Mouse (Mus musculus): ENCODE data around the gene Aamp.

DNA sequence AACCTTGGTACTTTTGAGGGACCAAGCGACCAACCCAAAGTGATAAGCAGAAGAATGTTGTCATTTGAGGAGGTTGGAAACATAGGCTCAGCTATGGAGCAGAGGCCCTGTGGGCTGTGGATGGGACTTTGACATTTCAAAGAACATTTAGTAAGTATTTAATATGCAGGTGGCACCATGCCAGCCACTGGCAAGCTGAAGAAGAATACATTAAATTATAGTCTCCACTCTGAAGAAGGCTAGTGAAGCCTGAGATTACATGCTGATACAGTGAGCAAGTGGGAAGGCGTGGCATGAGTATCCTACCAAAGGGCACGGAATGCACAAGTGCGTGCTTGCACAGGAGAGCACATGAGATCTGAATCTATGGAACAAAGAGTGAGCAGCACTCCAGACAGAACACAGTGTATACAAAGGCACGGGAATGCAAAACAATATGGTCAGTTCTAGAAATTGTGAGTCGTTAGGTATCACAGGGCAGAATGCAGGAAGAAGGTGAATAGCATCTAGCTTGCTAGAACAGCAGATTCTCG lies 45.4 kb upstream of the Aamp start:
- TF ChIP-seq POLR2A (IDR thresholded peaks at IDR 0.05; ENCODE audit: insufficient read depth, low read depth, low read length): no peak
- TF ChIP-seq CTCF (IDR thresholded peaks at IDR 0.05): no peak
